Mouse (Mus musculus) 3134 (cell line): Measurements from ENCODE around the gene Bspry.
"Not testable (repeated sequence)": the region's sequence is repeated elsewhere in the genome, so short reads cannot be mapped to it uniquely, and the experiment has no call there.

ENCODE experiments used
- DNase-seq: peaks from one replicate; pipeline ENCODE4 v3.0.0-alpha.2; 2011; ENCODE audit warnings: low spot score; ENCODE audit not compliant: insufficient read length; ENCODE audit errors: extremely low read depth

Bspry gene

GRCm38 (mm10) chr4:62479937-62480708 is at the start of gene Bspry:
Gene Bspry, plus strand, starts transcription at chr4:62480053.
- DNase-seq, result no peak

- DNase-seq, result no peak
Observed at GRCm38 (mm10) chr4:62430678-62431077, 49.2 kb upstream of the Bspry start.

GRCm38 (mm10) chr4:62431522-62431921 is 48.3 kb upstream of the Bspry start:
- no peak for DNase-seq

- peak; percentile 52 for DNase-seq
Observed at GRCm38 (mm10) chr4:62433939-62434870, 45.6 kb upstream of the Bspry start.

GRCm38 (mm10) chr4:62435081-62435480 is 44.8 kb upstream of the Bspry start, which contains the start of gene Rnf183:
Gene Rnf183, minus strand, starts transcription at chr4:62435252.
- no peak for DNase-seq

- DNase-seq, result no peak
Observed at GRCm38 (mm10) chr4:62437256-62437778, 42.5 kb upstream of the Bspry start.

- no peak for DNase-seq
Observed at GRCm38 (mm10) chr4:62437871-62438270, 42.0 kb upstream of the Bspry start.

GRCm38 (mm10) chr4:62439793-62440192 is 40.1 kb upstream of the Bspry start:
- no peak for DNase-seq

GRCm38 (mm10) chr4:62440544-62440943 is 39.3 kb upstream of the Bspry start:
- no peak for DNase-seq

- DNase-seq, result peak; percentile 36
Observed at GRCm38 (mm10) chr4:62440986-62441385, 38.9 kb upstream of the Bspry start.

- peak; percentile 41 for DNase-seq
Observed at GRCm38 (mm10) chr4:62454995-62455394, 24.9 kb upstream of the Bspry start.

GRCm38 (mm10) chr4:62459081-62459480 is 20.8 kb upstream of the Bspry start:
- DNase-seq, result no peak

GRCm38 (mm10) chr4:62460348-62460747 is 19.5 kb upstream of the Bspry start:
- DNase-seq, result no peak

GRCm38 (mm10) chr4:62463124-62463523 is 16.7 kb upstream of the Bspry start:
- no peak for DNase-seq

GRCm38 (mm10) chr4:62468158-62468557 is 11.7 kb upstream of the Bspry start:
- DNase-seq, result no peak

GRCm38 (mm10) chr4:62470598-62471051 is 9.2 kb upstream of the Bspry start, which contains the start of gene Wdr31:
Gene Wdr31, minus strand, starts transcription at chr4:62470896.
- DNase-seq, result peak; percentile 62

- no peak for DNase-seq
Observed at GRCm38 (mm10) chr4:62472071-62472470, 7.8 kb upstream of the Bspry start.

GRCm38 (mm10) chr4:62475131-62475530 is 4.7 kb upstream of the Bspry start:
- no peak for DNase-seq

- no peak for DNase-seq
Observed at GRCm38 (mm10) chr4:62475793-62476192, 4.1 kb upstream of the Bspry start.

GRCm38 (mm10) chr4:62477542-62478244 is 2.2 kb upstream of the Bspry start:
- DNase-seq, result no peak

- DNase-seq, result not testable (repeated sequence)
Observed at GRCm38 (mm10) chr4:62479593-62479936, 288 bp upstream of the Bspry start.
